Mouse (Mus musculus): ENCODE measurements around the gene Itgav. TPM values are rescaled to one million over a fixed set of nuclear protein-coding genes. Genes with fewer than 3 reads are reported as not detected.
A peak's percentile ranks its signal among the peaks of the same experiment; 100 is the strongest.

Itgav gene
- total RNA-seq, 2 experiments from 2014 or later: 68.7 to 69.5 TPM

DNA sequence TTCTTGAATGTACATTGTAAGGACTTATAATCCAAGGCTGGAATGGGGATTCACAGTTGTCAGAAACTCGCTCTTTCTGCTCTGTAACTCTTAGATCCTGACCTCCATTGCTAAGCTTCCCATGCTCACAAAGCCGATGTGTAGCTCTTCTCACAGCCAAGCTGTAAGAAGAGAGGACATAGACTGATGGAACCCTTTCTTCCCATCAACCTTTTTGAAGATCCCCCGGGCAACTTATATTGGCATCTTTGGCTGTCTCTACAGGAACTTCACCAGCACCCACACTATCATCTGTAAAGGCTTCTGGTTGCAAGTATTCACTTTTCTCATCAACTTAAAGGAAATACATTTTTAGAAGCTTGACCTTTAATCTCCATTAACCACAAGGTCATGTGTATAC is 2.6 kb upstream of the Itgav start:
- no peak overlapping the region for H3K27ac ChIP-seq
- no peak overlapping the region for H3K4me3 ChIP-seq
- DNase-seq (ENCODE audit: low spot score in 2 of 2): no peak
- TF ChIP-seq CTCF (conservative IDR thresholded peaks at IDR 0.05): no peak

DNA sequence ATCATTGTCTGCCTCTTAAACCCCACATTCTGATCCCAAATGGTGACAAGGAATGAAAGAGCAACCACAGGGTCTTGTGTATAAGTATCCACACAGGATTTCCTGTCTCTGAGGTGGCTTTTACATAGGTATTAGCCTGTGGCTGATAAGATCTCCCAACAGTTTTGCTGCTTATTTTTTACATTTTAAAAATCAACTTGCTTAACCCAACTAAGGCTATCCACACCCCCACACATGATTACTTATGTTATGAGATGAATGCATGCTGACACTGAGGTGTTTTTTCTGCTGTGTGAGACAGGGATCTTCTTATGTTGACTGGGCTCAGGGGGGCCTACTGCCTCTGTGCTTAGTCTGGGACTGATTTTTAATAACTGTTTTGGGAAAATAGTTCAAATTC is 1.3 kb upstream of the Itgav start:
- no peak for TF ChIP-seq CTCF (conservative IDR thresholded peaks at IDR 0.05)
- DNase-seq (ENCODE audit: low spot score in 2 of 2): no peak
- Histone ChIP-seq H3K27ac (no peak overlapping the region; the same call in 1 of the 2 replicates), H3K4me3 (no peak overlapping the region)

DNA sequence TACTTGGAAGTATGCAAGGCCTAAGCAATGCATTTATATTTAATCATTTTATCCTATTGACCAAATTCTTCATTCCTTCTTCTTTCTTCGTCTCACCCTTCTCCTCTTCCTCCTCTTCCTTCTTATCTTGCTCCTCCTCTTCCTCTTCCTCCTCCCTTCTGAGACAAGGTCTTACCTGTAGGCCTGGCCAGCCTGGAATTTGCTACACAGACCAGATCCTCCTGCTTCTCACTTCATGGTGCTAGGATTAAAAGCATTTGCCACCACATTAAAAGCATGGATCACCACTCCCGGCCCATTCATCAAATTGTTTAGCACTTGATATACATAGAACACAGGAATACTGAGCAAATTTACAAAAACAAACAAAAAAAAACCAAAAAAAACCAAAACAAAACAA is 851 bp upstream of the Itgav start:
- DNase-seq (ENCODE audit: low spot score in 2 of 2): no peak
- TF ChIP-seq CTCF (conservative IDR thresholded peaks at IDR 0.05): no peak
- Histone ChIP-seq H3K27ac (peak overlapping the region; percentile 81), H3K4me3 (peak overlapping the region; percentile 59)

DNA sequence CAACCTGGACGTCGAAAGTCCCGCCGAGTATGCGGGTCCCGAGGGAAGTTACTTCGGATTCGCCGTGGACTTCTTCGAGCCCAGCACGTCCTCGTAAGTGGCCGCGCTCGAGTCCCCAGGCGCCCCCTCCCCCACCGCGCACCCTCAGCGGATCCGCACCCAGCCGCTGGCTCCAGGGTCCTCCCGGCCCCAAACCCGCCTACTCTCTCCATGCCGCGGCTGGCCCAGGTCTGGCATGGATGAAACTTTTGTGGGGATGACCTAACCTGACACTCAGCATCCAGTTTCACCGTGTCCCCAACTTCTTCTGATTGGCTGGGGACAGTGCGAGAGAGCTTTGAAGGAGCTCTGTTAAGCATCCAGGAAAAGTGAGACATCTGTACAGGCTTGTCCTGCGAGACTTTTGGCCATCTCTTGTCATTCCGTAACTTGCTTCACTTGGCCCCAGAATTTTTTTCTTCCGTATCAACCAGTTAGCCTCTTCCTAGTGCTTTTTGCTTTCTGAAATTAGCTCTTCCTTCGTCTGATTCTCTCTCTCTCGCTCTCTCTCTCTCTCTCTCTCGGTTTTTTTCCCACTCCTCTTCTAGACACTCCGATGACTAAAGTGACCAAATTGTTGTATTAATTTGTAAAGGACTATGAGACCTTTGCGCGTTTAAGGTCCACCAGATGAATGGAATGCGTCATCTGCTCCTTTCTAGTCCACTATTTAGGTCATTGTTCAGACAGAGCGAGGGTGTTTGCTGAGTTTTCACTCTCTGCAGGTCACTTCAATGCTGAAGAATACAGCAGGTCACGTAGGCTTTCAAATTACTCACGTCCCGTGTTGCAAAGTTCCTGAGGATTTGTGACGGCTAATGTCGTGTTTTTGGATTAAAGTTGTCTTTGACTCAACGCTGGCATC is 882 bp downstream of the Itgav start:
- Histone ChIP-seq H3K4me3 (peak overlapping the region; percentile 59), H3K27ac (peak overlapping the region; percentile 81)
- peak in 1 of 2 experiments; percentile 38 for DNase-seq (ENCODE audit: low spot score in 2 of 2)
- no peak for TF ChIP-seq CTCF (conservative IDR thresholded peaks at IDR 0.05)

DNA sequence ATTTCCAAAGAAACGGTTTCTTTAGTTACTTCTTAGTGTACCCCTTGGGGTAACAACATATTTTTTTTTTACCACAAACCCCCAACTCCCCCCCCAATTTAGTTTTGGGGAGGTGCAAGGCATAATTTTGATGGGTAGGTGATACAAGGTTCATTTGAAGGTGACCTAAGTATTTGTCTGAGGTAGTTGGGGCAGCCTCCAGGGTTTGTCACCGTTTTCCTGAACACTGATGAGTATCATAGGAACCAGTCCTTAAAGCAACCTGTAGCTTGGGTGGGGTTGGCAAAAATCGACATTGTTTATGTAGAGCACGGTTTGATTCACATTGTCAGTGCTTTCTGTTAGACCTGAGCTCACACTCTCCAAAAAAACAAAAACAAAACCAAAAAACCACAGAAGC is 1.6 kb downstream of the Itgav start:
- DNase-seq (ENCODE audit: low spot score in 2 of 2): no peak
- peak overlapping the region; percentile 81; the same call in 1 of the 2 replicates for H3K27ac ChIP-seq
- no peak for TF ChIP-seq CTCF (conservative IDR thresholded peaks at IDR 0.05)
- H3K4me3 ChIP-seq: peak overlapping the region; percentile 59

DNA sequence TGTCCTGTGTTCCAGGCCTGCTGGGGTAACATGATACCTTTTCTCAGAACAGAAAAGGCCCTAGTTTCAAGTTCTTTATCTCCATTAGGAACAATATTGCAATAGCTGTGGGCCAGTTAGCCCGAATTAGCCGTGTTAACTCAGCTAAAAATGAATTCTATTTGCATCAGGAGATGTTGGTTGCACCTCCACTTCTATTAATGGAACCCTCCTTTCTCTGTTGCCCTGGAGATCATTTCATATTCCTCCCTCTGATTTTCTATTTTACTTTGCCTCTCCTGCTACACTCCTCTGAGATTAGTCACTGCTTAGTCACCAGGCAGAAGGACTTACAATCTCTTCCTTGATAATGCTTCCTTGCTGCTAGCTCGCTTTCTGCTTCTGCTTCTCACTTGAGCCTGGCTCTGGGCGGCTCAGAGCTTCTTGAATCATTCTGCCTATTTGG is 4.1 kb downstream of the Itgav start:
- no peak for TF ChIP-seq CTCF (conservative IDR thresholded peaks at IDR 0.05)
- DNase-seq (ENCODE audit: low spot score in 2 of 2): peak; percentile 19 to 81
- H3K4me3 ChIP-seq: no peak overlapping the region
- H3K27ac ChIP-seq: peak overlapping the region; percentile 86

DNA sequence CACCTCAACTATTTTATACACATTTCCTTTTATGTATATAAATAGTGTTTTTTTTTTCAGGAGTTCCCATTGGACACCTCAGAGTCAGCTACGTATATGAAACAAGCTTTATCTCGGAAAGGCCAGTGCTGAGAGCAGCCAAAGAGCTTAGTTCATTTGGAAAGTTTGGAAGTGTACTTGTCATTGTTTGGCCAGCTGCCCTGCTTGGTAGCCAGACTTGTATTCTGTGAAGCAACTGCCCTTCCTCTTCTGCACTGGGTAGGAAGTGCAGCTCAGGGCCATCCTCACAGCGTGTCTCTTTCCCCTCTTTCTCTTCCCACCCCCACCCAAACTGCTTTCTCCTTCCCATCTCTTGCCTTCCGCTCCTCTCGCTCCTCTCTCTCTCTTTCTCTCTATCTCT is 5.1 kb downstream of the Itgav start:
- Histone ChIP-seq H3K4me3 (no peak overlapping the region), H3K27ac (peak overlapping the region; percentile 86; the same call in 1 of the 2 replicates)
- no peak for TF ChIP-seq CTCF (conservative IDR thresholded peaks at IDR 0.05)
- DNase-seq (ENCODE audit: low spot score in 2 of 2): peak; percentile 23 to 41

DNA sequence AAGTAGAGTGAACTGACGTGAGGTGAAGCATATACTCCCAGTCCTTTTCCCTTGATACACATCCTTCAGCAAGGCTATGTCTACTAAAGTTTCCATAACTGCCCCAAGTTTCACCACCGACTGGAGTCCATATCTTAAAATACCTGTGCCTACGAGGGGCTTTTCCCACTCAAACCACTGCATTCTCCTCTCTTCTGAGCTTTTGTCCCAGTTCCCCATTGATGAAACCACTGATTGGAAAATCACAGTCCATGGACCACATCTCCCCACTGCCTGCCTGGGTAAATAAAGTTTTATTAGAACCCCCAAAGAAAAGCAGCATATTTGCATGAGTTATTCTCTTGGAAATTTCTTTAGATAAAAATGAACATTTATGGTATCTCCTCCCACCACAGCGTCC is 8.7 kb downstream of the Itgav start:
- no peak for DNase-seq (ENCODE audit: low spot score in 2 of 2)
- H3K4me3 ChIP-seq: no peak overlapping the region
- TF ChIP-seq CTCF (conservative IDR thresholded peaks at IDR 0.05): no peak
- no peak overlapping the region for H3K27ac ChIP-seq

DNA sequence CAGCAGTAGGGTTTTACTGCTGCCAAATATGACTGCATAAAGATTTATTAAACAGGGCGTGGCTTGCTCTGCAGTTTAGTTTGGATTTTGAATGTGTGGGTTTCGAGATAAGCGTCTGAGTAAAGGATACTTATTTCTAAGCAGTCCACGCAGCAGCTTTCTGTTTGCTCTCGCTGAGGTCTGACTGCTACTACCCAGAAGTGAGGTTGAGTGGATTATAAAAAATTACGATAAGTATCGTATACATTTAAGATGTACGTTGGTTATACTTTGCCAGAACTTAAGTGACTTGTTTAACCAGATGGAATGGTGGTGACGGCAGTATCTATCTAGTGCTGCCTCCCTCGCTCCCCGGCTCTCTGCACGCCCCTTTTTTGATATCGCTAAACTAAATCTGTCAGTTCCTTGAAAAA is 9.8 kb downstream of the Itgav start:
- no peak for TF ChIP-seq CTCF (conservative IDR thresholded peaks at IDR 0.05)
- no peak overlapping the region for H3K27ac ChIP-seq
- no peak overlapping the region for H3K4me3 ChIP-seq
- DNase-seq (ENCODE audit: low spot score in 2 of 2): no peak

DNA sequence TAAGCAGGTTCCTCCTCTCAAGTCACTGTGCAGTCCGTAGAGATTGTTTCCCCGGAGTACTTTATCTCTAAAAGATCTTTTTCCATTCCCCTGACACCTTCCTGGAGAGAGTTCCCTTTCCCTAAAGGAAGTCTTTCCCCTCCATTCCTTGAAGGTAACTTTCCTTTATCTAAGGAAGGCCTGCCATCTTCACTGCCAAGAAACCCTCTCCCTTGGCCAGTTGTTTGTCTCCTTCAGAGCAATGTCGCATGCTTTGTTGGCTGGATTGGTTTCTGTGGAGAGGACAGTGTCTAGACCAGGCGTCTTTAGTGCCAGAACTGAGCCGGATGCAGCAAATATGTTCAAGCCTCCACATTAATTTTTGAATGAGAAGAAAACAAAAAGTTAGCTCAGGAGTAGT is 11.1 kb downstream of the Itgav start:
- no peak for TF ChIP-seq CTCF (conservative IDR thresholded peaks at IDR 0.05)
- H3K4me3 ChIP-seq: no peak overlapping the region
- no peak for DNase-seq (ENCODE audit: low spot score in 2 of 2)
- H3K27ac ChIP-seq: no peak overlapping the region

DNA sequence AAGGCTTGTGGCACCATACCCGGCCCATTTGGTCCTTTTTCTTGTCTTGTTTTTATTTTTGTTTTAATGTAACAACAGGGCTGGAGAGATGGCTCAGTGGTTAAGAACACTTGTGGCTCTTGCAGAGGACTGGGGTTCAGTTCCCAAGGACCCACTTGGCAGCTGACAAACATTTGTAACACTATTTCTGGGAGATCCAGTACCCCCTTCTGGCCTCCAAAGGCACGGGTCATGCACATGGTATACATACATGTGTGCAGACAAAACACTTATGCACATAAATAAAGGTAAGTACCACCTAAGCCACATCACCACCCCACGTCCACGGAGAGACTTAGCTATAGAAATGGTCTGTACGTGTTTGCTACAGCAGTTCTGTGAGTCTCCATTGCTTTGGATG is 12.6 kb downstream of the Itgav start:
- DNase-seq (ENCODE audit: low spot score in 2 of 2): no peak
- H3K4me3 ChIP-seq: no peak overlapping the region
- no peak for TF ChIP-seq CTCF (conservative IDR thresholded peaks at IDR 0.05)
- H3K27ac ChIP-seq: no peak overlapping the region

DNA sequence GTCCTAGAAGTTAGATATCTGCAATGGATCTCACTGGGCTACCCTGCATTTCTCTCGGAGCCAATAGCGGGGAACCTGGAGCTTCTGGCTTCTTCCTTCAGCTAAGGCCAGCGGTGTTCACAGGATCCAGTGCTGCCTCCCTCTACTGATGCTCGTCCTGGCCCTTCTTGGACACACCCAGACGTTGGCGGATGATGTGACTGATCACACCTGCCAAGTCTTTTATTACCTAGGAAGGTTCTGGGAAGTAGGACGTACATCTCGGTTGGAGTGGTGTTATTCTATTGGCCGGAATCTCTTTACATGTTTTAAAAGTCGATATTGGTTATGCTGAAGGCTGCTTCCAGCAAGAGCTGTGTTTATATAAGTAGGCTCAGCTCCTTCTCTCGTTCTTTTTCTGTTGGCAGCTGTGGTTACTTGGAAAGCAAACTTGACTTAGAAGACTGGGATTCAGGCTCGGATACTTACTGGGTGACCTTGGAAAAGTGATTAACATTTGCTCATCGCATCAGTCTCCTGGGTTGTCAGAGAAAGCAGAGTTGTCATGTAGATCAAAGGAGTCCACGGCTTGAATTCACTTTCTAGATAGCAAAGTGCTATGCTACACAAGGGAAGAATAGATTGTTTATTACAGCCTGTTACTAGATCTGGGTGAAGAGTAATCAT is 14.5 kb downstream of the Itgav start:
- H3K27ac ChIP-seq: peak overlapping the region; percentile 28
- DNase-seq (ENCODE audit: low spot score in 2 of 2): no peak
- no peak overlapping the region for H3K4me3 ChIP-seq
- no peak for TF ChIP-seq CTCF (conservative IDR thresholded peaks at IDR 0.05)

DNA sequence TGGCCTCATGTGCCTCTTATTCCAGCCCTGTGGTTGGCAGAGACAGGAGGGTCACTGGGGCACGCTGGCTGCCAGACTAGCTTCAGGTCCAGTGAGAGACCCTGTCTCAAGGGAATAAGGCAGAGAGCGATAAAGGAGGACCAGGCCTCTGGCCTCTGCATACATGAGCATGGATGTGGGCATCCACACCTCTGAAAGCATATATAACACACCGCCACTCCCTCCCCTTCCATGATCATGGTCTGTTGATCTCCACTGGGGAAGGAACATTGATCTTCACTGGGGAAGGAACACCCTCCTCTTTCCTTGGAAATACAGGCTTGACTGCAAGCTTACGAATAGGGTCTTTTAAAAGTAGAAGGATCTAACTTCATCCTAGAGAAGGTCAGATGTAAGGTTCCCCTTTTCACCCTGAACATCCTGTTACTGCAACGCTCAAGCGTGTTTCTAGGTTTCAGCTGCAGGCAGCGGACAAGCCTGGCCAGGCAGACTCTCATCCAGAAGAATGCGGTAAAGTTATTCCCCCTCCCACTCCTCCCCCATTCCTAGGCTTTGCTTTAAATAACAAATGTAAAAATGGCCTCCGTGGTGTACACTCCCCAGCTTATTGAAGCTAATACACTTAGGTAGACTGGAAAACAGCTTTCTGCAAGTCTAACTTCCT is 15.4 kb downstream of the Itgav start:
- Histone ChIP-seq H3K4me3 (no peak overlapping the region), H3K27ac (peak overlapping the region; percentile 28)
- no peak for TF ChIP-seq CTCF (conservative IDR thresholded peaks at IDR 0.05)
- no peak for DNase-seq (ENCODE audit: low spot score in 2 of 2)

Measured in layer of hippocampus, adult 2 months (tissue).